Mouse (Mus musculus): ENCODE data around the gene Zbtb16. TPM values are rescaled to one million over a fixed set of nuclear protein-coding genes. Genes with fewer than 3 reads are reported as not detected.

The Zbtb16 gene
- polyA plus RNA-seq, 1 experiment from 2014 or later: 7.9 TPM

DNA sequence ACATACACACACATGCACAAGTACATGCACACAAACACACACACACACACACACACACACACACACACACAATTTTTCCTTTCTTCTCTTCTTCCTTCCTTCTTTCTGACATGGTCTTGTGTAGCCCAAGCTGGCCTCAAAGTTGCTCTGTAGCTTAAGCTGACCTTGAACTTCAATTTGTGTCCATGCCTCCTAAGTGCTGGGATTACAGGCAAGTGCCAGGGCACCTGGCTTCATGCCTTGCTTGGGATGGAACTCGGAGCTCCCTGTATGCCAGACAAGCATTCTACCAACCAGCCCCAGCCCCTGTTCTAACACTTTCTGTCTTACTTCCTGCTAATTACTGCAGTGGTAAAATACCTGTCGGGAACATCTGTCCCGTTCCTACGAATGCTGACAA, 222.8 kb downstream of the Zbtb16 start:
- 88% methylated on average over 4 of the region's 4 CpGs for WGBS
- Histone ChIP-seq H3K4me1 (no peaks in the 10 kb centered on the region), H3K4me2 (no peak overlapping the region), H3K4me3 (no peak overlapping the region), H3K27ac (no peak overlapping the region), H3K9me3 (no peaks in the 10 kb centered on the region), H3K9ac (no peak overlapping the region), H3K36me3 (replicated peaks) (no peaks in the 10 kb centered on the region), H3K27me3 (replicated peaks) (no peaks in the 10 kb centered on the region)
- ATAC-seq (replicated peaks): no peak

DNA sequence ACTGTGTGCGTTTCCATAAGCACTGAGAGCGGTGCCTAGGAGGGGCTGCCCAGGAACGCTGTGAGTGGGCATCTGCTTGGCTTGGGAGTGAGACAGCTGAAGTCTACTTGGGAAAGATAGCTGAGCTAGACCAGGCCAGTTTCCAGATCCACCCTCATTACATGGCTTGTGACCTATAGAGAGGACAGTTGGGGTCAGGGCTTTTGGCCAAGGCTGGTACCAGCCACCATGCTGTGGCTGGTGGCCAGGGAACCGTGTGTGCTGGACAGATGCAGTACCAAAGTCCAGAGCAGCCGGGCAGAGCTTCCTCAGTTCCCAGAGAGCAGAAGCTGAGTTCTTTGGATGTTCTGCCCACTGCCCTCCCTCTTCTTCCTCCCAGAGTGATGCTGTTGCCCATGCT, 223.5 kb downstream of the Zbtb16 start:
- H3K36me3 ChIP-seq (replicated peaks): no peaks in the 10 kb centered on the region
- ATAC-seq (replicated peaks): no peak
- H3K9me3 ChIP-seq: no peaks in the 10 kb centered on the region
- H3K27ac ChIP-seq: no peak overlapping the region
- no peak overlapping the region for H3K4me3 ChIP-seq
- 92% methylated on average over 5 of the region's 5 CpGs for WGBS
- H3K27me3 ChIP-seq (replicated peaks): no peaks in the 10 kb centered on the region
- H3K9ac ChIP-seq: no peak overlapping the region
- H3K4me2 ChIP-seq: no peak overlapping the region
- H3K4me1 ChIP-seq: no peaks in the 10 kb centered on the region

DNA sequence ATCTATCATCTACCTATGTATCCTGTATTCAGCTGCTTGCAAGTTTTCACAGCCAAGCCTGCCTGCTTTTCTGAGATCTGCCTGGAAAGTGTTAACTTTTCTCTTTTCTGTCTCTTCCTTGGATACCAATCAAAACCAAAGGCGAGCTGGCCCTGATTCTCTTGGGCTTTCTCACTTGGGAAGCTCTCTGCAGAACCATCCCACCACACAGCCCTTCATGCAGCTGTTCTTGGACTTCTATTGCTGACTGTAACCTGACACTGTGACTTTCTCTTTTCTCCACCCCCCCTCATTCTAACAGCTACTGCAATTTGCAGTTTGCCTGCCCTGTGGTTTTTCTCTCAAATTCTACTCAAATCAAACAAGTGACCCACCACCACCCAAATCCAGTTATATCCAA, 225.0 kb downstream of the Zbtb16 start:
- ATAC-seq (replicated peaks): no peak
- H3K4me1 ChIP-seq: no peaks in the 10 kb centered on the region
- no peak overlapping the region for H3K27ac ChIP-seq
- no peak overlapping the region for H3K4me3 ChIP-seq
- H3K27me3 ChIP-seq (replicated peaks): no peaks in the 10 kb centered on the region
- no peak overlapping the region for H3K4me2 ChIP-seq
- no peak overlapping the region for H3K9ac ChIP-seq
- H3K9me3 ChIP-seq: no peaks in the 10 kb centered on the region
- 33% methylated on average over 1 of the region's 1 CpGs for WGBS
- H3K36me3 ChIP-seq (replicated peaks): no peaks in the 10 kb centered on the region

DNA sequence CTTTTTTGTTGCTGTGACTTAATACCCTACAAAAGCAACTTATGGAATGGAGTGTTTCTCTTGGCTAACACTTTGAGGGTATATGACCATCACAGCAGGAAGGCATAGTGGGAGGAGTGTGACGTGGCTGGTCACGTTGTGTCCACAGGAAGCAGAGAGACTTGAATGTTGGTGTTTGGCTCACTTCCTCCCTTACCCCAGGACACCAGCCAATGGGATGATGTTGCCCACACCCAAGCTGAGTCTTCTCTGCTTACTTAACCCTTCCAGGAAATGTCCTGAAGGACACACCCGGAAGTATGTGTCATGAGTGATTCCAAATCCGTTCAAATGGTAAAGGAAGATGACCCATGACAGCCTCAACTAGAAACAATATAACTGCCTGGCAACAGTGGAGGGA, 226.3 kb downstream of the Zbtb16 start:
- Histone ChIP-seq H3K4me3 (no peak overlapping the region), H3K4me1 (no peaks in the 10 kb centered on the region), H3K4me2 (no peak overlapping the region), H3K27ac (no peak overlapping the region), H3K9ac (no peak overlapping the region), H3K36me3 (replicated peaks) (no peaks in the 10 kb centered on the region), H3K27me3 (replicated peaks) (no peaks in the 10 kb centered on the region), H3K9me3 (no peaks in the 10 kb centered on the region)
- 77% methylated on average over 4 of the region's 4 CpGs for WGBS
- no peak for ATAC-seq (replicated peaks)

DNA sequence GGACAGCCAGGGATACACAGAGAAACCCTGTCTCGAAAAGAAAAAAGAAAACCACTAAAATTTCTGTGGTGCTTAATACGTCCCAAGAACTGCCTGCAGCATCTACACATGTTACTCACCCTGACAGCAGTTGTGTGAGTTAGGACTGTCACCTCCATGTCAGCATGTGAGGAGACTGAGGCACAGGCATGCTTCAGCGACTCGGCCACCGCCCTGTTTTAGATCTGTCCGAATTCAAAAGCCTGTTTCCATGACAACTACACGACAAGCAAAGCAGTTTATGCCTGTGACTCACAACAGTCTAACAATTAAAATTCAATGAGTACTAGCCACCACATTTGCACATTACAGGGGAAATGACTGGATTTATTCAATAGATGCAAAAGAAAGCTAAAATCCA, 228.6 kb downstream of the Zbtb16 start:
- no peak overlapping the region for H3K9ac ChIP-seq
- no peak overlapping the region for H3K27ac ChIP-seq
- no peak overlapping the region for H3K4me3 ChIP-seq
- no peak overlapping the region for H3K4me2 ChIP-seq
- H3K9me3 ChIP-seq: no peaks in the 10 kb centered on the region
- H3K36me3 ChIP-seq (replicated peaks): no peaks in the 10 kb centered on the region
- 24% methylated on average over 7 of the region's 7 CpGs for WGBS
- H3K4me1 ChIP-seq: no peaks in the 10 kb centered on the region
- ATAC-seq (replicated peaks): no peak
- H3K27me3 ChIP-seq (replicated peaks): no peaks in the 10 kb centered on the region

DNA sequence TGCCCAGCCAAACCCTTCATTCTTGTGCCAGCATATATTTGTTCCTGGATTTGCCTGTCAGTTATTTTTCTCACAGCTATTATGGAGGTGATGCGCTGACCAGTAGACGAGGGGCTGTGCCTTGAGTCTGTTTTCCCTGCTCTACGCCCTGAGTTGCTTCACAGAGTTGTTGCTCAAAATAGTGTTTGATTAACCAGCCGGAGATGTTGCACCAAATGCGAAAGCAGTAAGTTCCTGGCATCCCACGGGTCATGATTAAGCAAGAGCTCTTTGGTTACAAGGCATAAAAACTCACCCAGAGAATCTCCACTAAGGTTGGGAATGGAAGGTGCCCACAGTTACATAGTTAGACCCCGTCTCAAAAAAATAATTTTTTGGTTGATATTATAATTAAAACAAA, 229.9 kb downstream of the Zbtb16 start:
- Histone ChIP-seq H3K4me3 (no peak overlapping the region), H3K27ac (no peak overlapping the region), H3K36me3 (replicated peaks) (no peaks in the 10 kb centered on the region), H3K4me2 (no peak overlapping the region), H3K9me3 (no peaks in the 10 kb centered on the region), H3K27me3 (replicated peaks) (no peaks in the 10 kb centered on the region), H3K9ac (no peak overlapping the region), H3K4me1 (no peaks in the 10 kb centered on the region)
- no peak for ATAC-seq (replicated peaks)
- 89% methylated on average over 7 of the region's 7 CpGs for WGBS

DNA sequence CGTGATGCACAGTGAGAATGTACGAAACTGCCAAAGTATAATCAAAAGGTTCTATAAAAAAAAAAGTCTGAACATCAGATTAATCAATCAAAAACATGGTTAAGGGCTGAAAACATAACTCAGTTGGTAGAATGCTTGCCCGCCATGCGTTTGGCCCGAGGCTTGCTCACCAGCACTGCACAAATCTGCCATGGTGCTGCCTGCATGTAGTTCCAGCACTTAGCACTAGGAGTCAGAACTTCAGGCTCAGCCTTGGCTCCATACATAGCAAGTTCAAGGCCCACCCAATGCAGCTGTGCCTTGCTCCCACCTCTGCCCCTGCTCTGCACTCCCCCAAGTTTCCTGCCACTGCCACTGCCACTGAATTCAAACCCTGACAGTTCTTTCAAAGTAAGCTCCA, 230.3 kb downstream of the Zbtb16 start:
- Histone ChIP-seq H3K27ac (no peak overlapping the region), H3K36me3 (replicated peaks) (no peaks in the 10 kb centered on the region), H3K4me3 (no peak overlapping the region), H3K4me1 (no peaks in the 10 kb centered on the region), H3K27me3 (replicated peaks) (no peaks in the 10 kb centered on the region), H3K9ac (no peak overlapping the region), H3K9me3 (no peaks in the 10 kb centered on the region), H3K4me2 (no peak overlapping the region)
- whole genome bisulfite sequencing: 87% methylated on average over 5 of the region's 5 CpGs
- ATAC-seq (replicated peaks): no peak

DNA sequence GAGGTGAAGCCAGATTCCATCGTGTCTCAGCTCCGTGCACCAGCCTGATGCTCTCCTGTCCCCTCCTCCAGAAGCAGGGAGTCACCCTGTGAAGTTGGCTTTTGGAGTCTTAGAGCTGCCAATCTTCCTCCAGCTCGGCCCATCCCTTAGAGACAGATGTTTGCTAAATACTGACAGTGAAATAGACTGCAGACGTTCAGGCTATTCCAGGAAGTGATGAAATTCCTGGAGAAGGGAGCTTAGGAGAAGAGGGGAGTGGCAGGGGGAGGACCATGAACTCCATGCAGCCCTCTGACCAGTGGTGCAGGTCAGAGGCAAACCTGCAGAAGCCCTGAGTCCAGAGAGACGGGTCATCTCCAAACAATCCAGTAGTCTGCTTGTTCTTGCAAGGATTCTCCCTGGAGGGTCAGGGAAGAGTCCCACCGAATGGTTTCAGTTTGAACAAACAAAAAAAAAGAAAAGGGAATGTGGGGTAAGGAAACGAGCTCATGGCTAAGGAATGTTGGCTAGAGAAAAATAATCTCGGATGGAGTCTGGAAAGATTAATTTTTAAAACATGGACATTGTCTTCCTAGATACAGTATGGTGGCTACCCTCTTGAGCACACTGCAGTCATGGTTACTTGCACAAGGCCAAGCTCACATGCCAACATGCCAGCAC, 231.0 kb downstream of the Zbtb16 start, which contains the start of gene Nnmt:
Nnmt (minus strand) TSS at position 215 of the 660 bp plus-strand sequence.
- no peaks in the 10 kb centered on the region for H3K27me3 ChIP-seq (replicated peaks)
- no peak within 1 kb of the TSS for H3K27ac ChIP-seq
- no peak for ATAC-seq (replicated peaks)
- no peak within 1 kb of the TSS for H3K4me2 ChIP-seq
- no peak within 1 kb of the TSS for H3K4me3 ChIP-seq
- H3K9ac ChIP-seq: no peak within 1 kb of the TSS
- no peaks in the 10 kb centered on the region for H3K9me3 ChIP-seq
- WGBS: 55% methylated on average over 8 of the region's 8 CpGs
- no peaks in the 10 kb centered on the region for H3K36me3 ChIP-seq (replicated peaks)
- H3K4me1 ChIP-seq: no peaks in the 10 kb centered on the region

Other genes starting within 250 kb of the Zbtb16 start
- 1.4 and 2.4 TPM in 2 replicates for gene Nnmt, start 231.1 kb downstream of the Zbtb16 start, polyA plus RNA-seq (2015; fragmentation: Nextera tagmentation; extraction: Ambion mirVana)
- 0.79 and 1.5 TPM in 2 replicates for gene Htr3a, start 74.9 kb upstream of the Zbtb16 start, polyA plus RNA-seq (2015; fragmentation: Nextera tagmentation; extraction: Ambion mirVana)
- gene Htr3b, start 128.8 kb upstream of the Zbtb16 start, polyA plus RNA-seq (2015; fragmentation: Nextera tagmentation; extraction: Ambion mirVana): 0.06 TPM in 1 of 2 replicates, not detected in the other
- 31.8 and 33.6 TPM in 2 replicates for gene Usp28, start 149.2 kb upstream of the Zbtb16 start, polyA plus RNA-seq (2015; fragmentation: Nextera tagmentation; extraction: Ambion mirVana)
- 25.7 and 26.7 TPM in 2 replicates for gene Zw10, start 219.4 kb upstream of the Zbtb16 start, polyA plus RNA-seq (2015; fragmentation: Nextera tagmentation; extraction: Ambion mirVana)
- 1.4 TPM in 2 replicates for gene Tmprss5, start 245.0 kb upstream of the Zbtb16 start, polyA plus RNA-seq (2015; fragmentation: Nextera tagmentation; extraction: Ambion mirVana)

Measured in midbrain, embryonic 15.5 days (tissue).